Comparison of ENCODE assay signal across 8 mouse cellular contexts in the genomic region with DNA sequence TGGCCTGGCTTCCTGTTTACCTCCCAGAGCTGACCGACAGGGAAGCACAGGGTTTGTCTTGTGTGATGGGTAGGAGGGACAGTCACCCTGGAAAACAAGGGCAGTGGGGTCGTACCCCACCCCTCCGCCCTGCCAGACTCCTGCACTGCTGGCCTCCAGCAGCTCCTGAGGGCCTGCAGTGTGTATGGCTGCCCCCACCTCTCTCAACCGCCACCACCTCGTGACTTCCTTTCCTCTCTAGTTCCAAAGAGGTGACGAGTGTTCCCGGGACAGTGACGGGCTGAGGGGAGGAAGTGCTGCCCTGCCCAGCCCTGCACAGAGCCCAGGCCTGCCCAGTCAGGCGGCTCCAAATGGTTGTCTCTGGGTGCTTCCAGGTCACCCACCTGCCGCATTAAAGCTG. TPM values are rescaled to one million over a fixed set of nuclear protein-coding genes. Genes with fewer than 3 reads are reported as not detected.
DNase-seq lines count a peak whose midpoint lies in the region; ATAC-seq lines count a peak whose summit lies in the region.

No protein-coding gene starts in this region.

- ATAC-seq in midbrain, embryonic 14.5 days (ENCODE audit: low FRiP score, low TSS enrichment): no peak
- ATAC-seq in kidney, embryonic 14.5 days (ENCODE audit: low FRiP score, low TSS enrichment): 0 out of 2 replicates have a peak, but pooled peaks have one; percentile 5

- peaks cover 84% of the 10 kb centered on the region for H3K4me1 ChIP-seq in midbrain, embryonic 10.5 days
- peaks cover 23% of the 10 kb centered on the region for H3K4me1 ChIP-seq in midbrain, embryonic 14.5 days (ENCODE audit: control insufficient read depth, insufficient read depth, low read length)
- H3K4me1 ChIP-seq in kidney, embryonic 14.5 days (ENCODE audit: control insufficient read depth, insufficient read depth, low read length): peaks cover 55% of the 10 kb centered on the region

- DNase-seq in midbrain, embryonic 10.5 days (ENCODE audit: low spot score): no peak
- DNase-seq in midbrain, embryonic 14.5 days: no peak
- peak; percentile 71 to 82 for DNase-seq in heart, adult 9 months (ENCODE audit: low spot score in 2 of 2)
- DNase-seq in lung, postnatal 14 days: peak; percentile 66
- peak; percentile 66 to 70 for DNase-seq in thymus, postnatal 10 days (ENCODE audit: low spot score in 2 of 2)
- no peak for DNase-seq in embryo, embryonic 10.5 days (ENCODE audit: low spot score)
- DNase-seq in urinary bladder, postnatal 10 days (ENCODE audit: low spot score): no peak

- no peak overlapping the region for H3K9ac ChIP-seq in midbrain, embryonic 14.5 days (replicated peaks; ENCODE audit: low read length)
- H3K9ac ChIP-seq in kidney, embryonic 14.5 days (ENCODE audit: low read depth, low read length): no peak overlapping the region

- WGBS in midbrain, embryonic 10.5 days: 80% methylated on average over 10 of the region's 10 CpGs
- 91% methylated on average over 10 of the region's 10 CpGs for WGBS in midbrain, embryonic 14.5 days
- 42% methylated on average over 10 of the region's 10 CpGs for WGBS in kidney, embryonic 14.5 days

- H3K9me3 ChIP-seq in midbrain, embryonic 10.5 days (replicated peaks): no peaks in the 10 kb centered on the region
- H3K9me3 ChIP-seq in midbrain, embryonic 14.5 days (ENCODE audit: control insufficient read depth, low read length): no peaks in the 10 kb centered on the region
- H3K9me3 ChIP-seq in kidney, embryonic 14.5 days (ENCODE audit: control insufficient read depth, low read length): no peaks in the 10 kb centered on the region

- no peaks in the 10 kb centered on the region for H3K27me3 ChIP-seq in midbrain, embryonic 10.5 days (ENCODE audit: low read depth, poor library complexity, severe bottlenecking)
- no peaks in the 10 kb centered on the region for H3K27me3 ChIP-seq in midbrain, embryonic 14.5 days (ENCODE audit: control insufficient read depth, insufficient read depth, low read length)
- no peaks in the 10 kb centered on the region for H3K27me3 ChIP-seq in kidney, embryonic 14.5 days (ENCODE audit: control insufficient read depth, insufficient read depth, low read length)

- H3K27ac ChIP-seq in midbrain, embryonic 10.5 days (replicated peaks): 0 out of 2 replicates have a peak overlapping the region, but pooled peaks have one; percentile 7
- H3K27ac ChIP-seq in midbrain, embryonic 14.5 days (replicated peaks; ENCODE audit: low read depth, low read length): no peak overlapping the region
- peak overlapping the region; percentile 55; the same call in 1 of the 2 replicates for H3K27ac ChIP-seq in kidney, embryonic 14.5 days (ENCODE audit: low read depth, low read length)

- no peak overlapping the region for H3K4me3 ChIP-seq in midbrain, embryonic 10.5 days
- no peak overlapping the region for H3K4me3 ChIP-seq in midbrain, embryonic 14.5 days (replicated peaks; ENCODE audit: low read depth, low read length)
- H3K4me3 ChIP-seq in kidney, embryonic 14.5 days (ENCODE audit: low read length): no peak overlapping the region

- H3K4me2 ChIP-seq in midbrain, embryonic 14.5 days (ENCODE audit: low read length): no peak overlapping the region
- peak overlapping the region; percentile 3; the same call in 1 of the 2 replicates for H3K4me2 ChIP-seq in kidney, embryonic 14.5 days (replicated peaks; ENCODE audit: low read depth, low read length)

- H3K36me3 ChIP-seq in midbrain, embryonic 10.5 days: peaks cover 37% of the 10 kb centered on the region
- no peaks in the 10 kb centered on the region for H3K36me3 ChIP-seq in midbrain, embryonic 14.5 days (ENCODE audit: control insufficient read depth, insufficient read depth, low read length)
- no peaks in the 10 kb centered on the region for H3K36me3 ChIP-seq in kidney, embryonic 14.5 days (ENCODE audit: control insufficient read depth, insufficient read depth, low read length)

RNA-seq across cellular contexts. Expression of a gene that starts 5.1 kb away (rescaled TPM):
- polyA plus RNA-seq in midbrain, embryonic 10.5 days (2016; fragmentation: Nextera tagmentation; extraction: Ambion mirVana): 55.0 and 60.8 TPM in 2 replicates
- polyA plus RNA-seq in midbrain, embryonic 14.5 days (2014; fragmentation: Nextera tagmentation; extraction: Ambion mirVana): 102 and 132 TPM in 2 replicates
- polyA plus RNA-seq in kidney, embryonic 14.5 days (2014; fragmentation: Nextera tagmentation; extraction: Ambion mirVana): 25.4 and 60.7 TPM in 2 replicates

RNA-seq across cellular contexts. Expression of a gene that starts 6.5 kb away (rescaled TPM):
- 6.5 and 6.9 TPM in 2 replicates for polyA plus RNA-seq in midbrain, embryonic 10.5 days (2016; fragmentation: Nextera tagmentation; extraction: Ambion mirVana)
- 4.4 and 5.7 TPM in 2 replicates for polyA plus RNA-seq in midbrain, embryonic 14.5 days (2014; fragmentation: Nextera tagmentation; extraction: Ambion mirVana)
- polyA plus RNA-seq in kidney, embryonic 14.5 days (2014; fragmentation: Nextera tagmentation; extraction: Ambion mirVana): 7.6 and 11.6 TPM in 2 replicates

RNA-seq across cellular contexts. Expression of a gene that starts 23.1 kb away (rescaled TPM):
- polyA plus RNA-seq in midbrain, embryonic 10.5 days (2016; fragmentation: Nextera tagmentation; extraction: Ambion mirVana): 53.5 and 53.6 TPM in 2 replicates
- 22.6 and 22.8 TPM in 2 replicates for polyA plus RNA-seq in midbrain, embryonic 14.5 days (2014; fragmentation: Nextera tagmentation; extraction: Ambion mirVana)
- 21.4 and 29.6 TPM in 2 replicates for polyA plus RNA-seq in kidney, embryonic 14.5 days (2014; fragmentation: Nextera tagmentation; extraction: Ambion mirVana)

RNA-seq across cellular contexts. Expression of a gene that starts 30.7 kb away (rescaled TPM):
- polyA plus RNA-seq in midbrain, embryonic 10.5 days (2016; fragmentation: Nextera tagmentation; extraction: Ambion mirVana): 2.9 and 3.3 TPM in 2 replicates
- polyA plus RNA-seq in midbrain, embryonic 14.5 days (2014; fragmentation: Nextera tagmentation; extraction: Ambion mirVana): 2.9 and 3.7 TPM in 2 replicates
- polyA plus RNA-seq in kidney, embryonic 14.5 days (2014; fragmentation: Nextera tagmentation; extraction: Ambion mirVana): 8.7 and 10.1 TPM in 2 replicates

RNA-seq across cellular contexts. Expression of a gene that starts 31.1 kb away (rescaled TPM):
- polyA plus RNA-seq in midbrain, embryonic 10.5 days (2016; fragmentation: Nextera tagmentation; extraction: Ambion mirVana): 50.5 and 55.5 TPM in 2 replicates
- 25.1 and 27.5 TPM in 2 replicates for polyA plus RNA-seq in midbrain, embryonic 14.5 days (2014; fragmentation: Nextera tagmentation; extraction: Ambion mirVana)
- 51.4 and 52.7 TPM in 2 replicates for polyA plus RNA-seq in kidney, embryonic 14.5 days (2014; fragmentation: Nextera tagmentation; extraction: Ambion mirVana)

Comparison
In these comparisons a context has a peak if more than half of its experiments do, and no peak if none do; other contexts are left out.
1. DNase-seq: peak in heart, adult 9 months (2 of 2), lung, postnatal 14 days (single experiment) and thymus, postnatal 10 days (2 of 2); none in midbrain, embryonic 10.5 days (single experiment), midbrain, embryonic 14.5 days (single experiment), embryo, embryonic 10.5 days (single experiment) and urinary bladder, postnatal 10 days (single experiment).